Mouse (Mus musculus) embryo, embryonic 11 days (tissue): ENCODE data around the gene Serpine2.
A peak's percentile ranks its signal among the peaks of the same experiment; 100 is the strongest.

Experiments used
- DNase-seq: peaks from one replicate; pipeline ENCODE4 v3.0.0-alpha.2; 2015

Gene Serpine2

GRCm38 (mm10) chr1:79809447-79809846 is 51.5 kb downstream of the Serpine2 start:
- DNase-seq = no peak

- no peak for DNase-seq
Observed at GRCm38 (mm10) chr1:79806865-79807264, 54.1 kb downstream of the Serpine2 start.

- no peak for DNase-seq
Observed at GRCm38 (mm10) chr1:79803614-79804013, 57.4 kb downstream of the Serpine2 start.

DNA sequence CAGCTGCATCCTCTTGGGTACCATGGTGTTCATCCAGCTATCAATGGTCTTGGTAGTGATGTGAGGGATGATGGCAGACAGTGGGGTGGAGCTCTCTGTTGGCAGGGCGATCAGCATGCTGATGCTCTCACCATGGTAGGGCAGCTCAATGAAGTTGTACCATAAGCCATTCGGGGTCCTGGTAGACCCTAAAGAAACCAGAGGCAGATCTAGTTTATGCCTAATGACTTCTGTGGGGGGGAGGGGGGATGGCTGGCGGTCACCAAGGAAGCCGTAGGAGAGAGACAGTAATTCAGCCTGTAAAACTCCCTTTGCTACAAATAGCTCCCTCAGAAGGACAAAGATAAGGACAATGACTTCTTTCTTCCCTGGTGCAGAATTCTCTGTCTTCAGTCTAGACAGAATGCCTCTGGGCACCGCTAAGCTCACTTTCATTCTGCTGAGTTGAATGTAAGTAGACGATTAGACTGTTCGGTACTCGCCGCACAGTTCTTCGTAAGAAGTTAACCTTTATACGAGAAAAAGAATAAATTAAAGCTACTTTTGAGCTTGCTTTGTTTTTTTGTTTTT is 58.0 kb downstream of the Serpine2 start:
- peak; percentile 28 for DNase-seq

GRCm38 (mm10) chr1:79797084-79797483 is 63.9 kb downstream of the Serpine2 start:
- no peak for DNase-seq

DNA sequence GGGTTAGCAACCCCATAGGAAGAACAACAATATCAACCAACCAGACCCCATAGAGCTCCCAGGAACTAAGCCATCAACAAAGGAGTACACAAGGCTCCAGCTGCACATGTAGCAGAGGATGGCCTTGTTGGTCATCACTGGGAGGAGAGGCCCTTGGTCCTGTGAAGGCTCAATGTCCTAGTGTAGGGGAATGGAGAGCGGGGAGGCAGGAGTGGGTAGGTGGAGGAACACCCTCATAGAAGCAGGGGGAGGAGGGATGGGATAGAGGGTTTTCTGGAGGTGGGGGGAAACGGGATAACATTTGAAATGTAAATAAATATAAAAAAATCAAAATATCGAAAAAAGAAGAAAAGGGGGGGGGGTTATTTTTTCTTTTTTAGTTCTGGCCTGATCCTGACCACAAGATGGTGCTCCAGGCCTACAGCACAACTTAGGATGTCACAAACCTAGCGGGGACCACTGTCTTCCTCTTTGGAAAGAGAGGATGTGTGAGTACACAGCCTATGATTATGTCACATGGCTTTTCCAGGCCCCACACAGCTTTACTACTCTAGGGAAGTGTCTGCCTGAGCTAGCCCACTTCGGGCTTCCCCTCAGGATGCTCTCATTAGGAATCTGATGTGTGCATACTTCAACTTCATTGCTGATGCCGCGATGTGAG is 74.6 kb downstream of the Serpine2 start:
- DNase-seq = peak; percentile 49

GRCm38 (mm10) chr1:79782433-79782832 is 78.5 kb downstream of the Serpine2 start:
- DNase-seq = no peak

GRCm38 (mm10) chr1:79778011-79778410 is 83.0 kb downstream of the Serpine2 start:
- no peak for DNase-seq

GRCm38 (mm10) chr1:79775927-79776458 is 85.0 kb downstream of the Serpine2 start, which contains the start of the genes Mrpl44 and Wdfy1:
Gene Mrpl44, plus strand, starts transcription at chr1:79776018.
Gene Wdfy1, minus strand, starts transcription at chr1:79776143.
- peak; percentile 95 for DNase-seq

- no peak for DNase-seq
Observed at GRCm38 (mm10) chr1:79774164-79774780, 86.7 kb downstream of the Serpine2 start.

DNA sequence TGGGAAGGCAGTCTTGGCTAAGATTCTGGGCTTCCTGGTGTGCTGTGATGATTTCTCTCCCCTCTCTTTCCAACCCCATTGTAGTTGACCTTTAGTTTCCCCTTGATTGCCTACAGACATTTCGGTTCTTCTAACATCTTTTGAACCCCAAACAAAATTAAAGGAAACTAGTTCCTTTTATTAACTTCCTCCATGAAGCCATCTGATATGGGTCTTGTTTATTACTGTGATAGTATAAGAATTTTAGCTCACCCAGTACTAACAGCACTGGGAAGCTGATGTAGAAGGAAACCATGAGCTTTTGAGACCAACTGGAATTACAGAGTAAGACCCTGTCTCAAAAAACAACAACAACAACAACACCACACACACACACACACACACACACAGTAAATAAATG is 92.7 kb downstream of the Serpine2 start:
- no peak for DNase-seq

- DNase-seq = no peak
Observed at GRCm38 (mm10) chr1:79764483-79764882, 96.5 kb downstream of the Serpine2 start.

- no peak for DNase-seq
Observed at GRCm38 (mm10) chr1:79764031-79764430, 96.9 kb downstream of the Serpine2 start.

- no peak for DNase-seq
Observed at GRCm38 (mm10) chr1:79762282-79763250, 98.4 kb downstream of the Serpine2 start.

- no peak for DNase-seq
Observed at GRCm38 (mm10) chr1:79761917-79762271, 99.1 kb downstream of the Serpine2 start.

- DNase-seq = peak; percentile 96
Observed at GRCm38 (mm10) chr1:79761106-79761916, 99.7 kb downstream of the Serpine2 start.

- DNase-seq = peak; percentile 11
Observed at GRCm38 (mm10) chr1:79760656-79761055, 100.3 kb downstream of the Serpine2 start.

GRCm38 (mm10) chr1:79759436-79759972 is 101.5 kb downstream of the Serpine2 start:
- no peak for DNase-seq

DNA sequence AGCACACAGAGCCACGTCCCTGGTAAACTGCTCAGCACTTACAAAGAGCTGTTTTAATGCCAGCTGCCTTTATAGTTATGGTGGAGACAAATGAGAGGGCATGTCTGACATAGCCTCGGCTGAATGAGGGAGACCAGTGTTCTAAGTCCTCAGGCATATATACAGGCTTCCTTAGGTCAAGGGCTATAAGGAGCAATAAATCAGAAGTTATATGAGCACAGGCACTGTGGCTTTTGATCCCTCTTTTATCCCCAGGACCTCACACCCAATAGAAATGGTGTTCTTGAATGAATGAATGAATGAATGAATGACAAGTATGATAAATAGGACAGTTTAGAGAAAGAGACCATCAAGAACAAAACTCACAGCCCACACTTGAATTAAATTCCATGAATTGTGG is 102.0 kb downstream of the Serpine2 start:
- DNase-seq = no peak

DNA sequence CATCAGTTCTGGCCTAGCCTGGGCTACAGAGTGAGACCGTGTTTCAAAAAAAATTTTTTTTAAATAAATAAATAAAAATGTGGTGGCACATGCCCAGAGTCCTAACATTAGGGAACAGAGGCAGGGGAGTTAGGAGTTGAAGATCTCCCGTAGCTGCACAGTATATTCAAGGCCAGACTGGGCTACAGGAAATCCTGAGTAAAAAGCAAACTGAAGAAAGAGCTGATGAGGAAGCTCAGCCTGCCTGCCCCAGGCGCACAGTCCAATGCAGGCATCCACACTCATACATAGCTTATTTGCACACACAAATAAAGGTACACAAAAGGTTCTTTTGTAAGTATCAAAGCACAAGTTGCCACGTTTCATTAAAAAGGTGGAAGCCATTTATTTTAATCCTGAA is 103.4 kb downstream of the Serpine2 start:
- DNase-seq = no peak

DNA sequence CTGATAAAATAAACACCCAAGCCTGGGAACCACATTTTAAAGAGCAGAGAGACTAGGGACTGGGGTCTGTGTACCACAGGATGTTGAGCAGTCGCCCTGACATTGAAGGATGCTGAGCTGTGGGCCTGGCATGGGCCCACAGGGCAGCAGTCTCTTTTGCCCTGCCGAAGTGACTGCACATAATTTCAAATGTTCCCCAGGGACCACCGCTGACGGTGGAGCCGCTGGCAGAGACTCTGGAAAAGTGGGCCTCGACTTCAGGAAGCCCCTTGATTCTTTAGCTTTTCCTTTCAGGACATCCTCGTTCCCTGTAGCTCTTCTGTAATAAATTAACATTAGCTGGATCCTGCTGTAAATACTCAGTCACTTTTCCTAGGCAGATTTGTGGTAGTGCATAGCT is 103.8 kb downstream of the Serpine2 start:
- no peak for DNase-seq

DNA sequence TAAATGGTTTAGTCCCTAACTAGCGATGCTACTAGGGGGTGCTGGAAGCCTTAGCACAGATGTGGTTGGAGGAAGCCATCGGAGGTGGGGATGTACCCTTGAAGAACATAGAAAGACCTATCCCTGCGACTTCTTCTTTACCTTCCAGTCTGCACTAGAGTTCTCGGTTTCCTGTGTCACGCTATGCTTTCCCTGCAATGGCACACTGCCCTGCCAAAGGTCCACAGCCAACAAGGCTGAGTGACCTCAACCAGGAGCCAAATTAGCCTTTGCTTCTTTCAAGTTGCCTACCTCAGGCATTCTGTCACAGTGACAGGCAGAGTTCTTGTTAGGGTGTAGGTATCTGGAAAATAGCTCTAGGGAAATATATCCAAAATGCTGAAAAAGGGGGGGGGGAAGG is 104.6 kb downstream of the Serpine2 start:
- DNase-seq = no peak
